Mouse (Mus musculus) heart, embryonic 13.5 days (tissue): ENCODE results near the gene Edc4. TPM values are rescaled to one million over a fixed set of nuclear protein-coding genes. Genes with fewer than 3 reads are reported as not detected.

Source experiments
- polyA plus RNA-seq: library from polyadenylated mRNA; unstranded; fragments of >200 nt; fragmentation: Nextera tagmentation; extraction: Ambion mirVana; gene quantifications from 2 replicates; pipeline ENCODE4 v1.2.1, GENCODE M21; 2015

Gene Edc4
- polyA plus RNA-seq, 1 experiment from 2014 or later: 30.6 TPM

Other genes starting within 250 kb of the Edc4 start
- gene Ctcf, start 244.3 kb upstream of the Edc4 start, polyA plus RNA-seq: 67.1 and 76.2 TPM in 2 replicates
- gene Agrp, start 243.5 kb upstream of the Edc4 start, polyA plus RNA-seq: 0.23 TPM in 1 of 2 replicates, not detected in the other
- 0.27 TPM in 2 replicates for gene Carmil2, start 194.6 kb upstream of the Edc4 start, polyA plus RNA-seq
- 41.6 and 44.0 TPM in 2 replicates for gene Acd, start 179.8 kb upstream of the Edc4 start, polyA plus RNA-seq
- 11.6 and 11.9 TPM in 2 replicates for gene Pard6a, start 179.7 kb upstream of the Edc4 start, polyA plus RNA-seq
- not detected in 2 replicates for gene 4933405L10Rik, start 173.2 kb upstream of the Edc4 start, polyA plus RNA-seq
- gene Enkd1, start 172.7 kb upstream of the Edc4 start, polyA plus RNA-seq: 12.5 and 13.3 TPM in 2 replicates
- gene Gfod2, start 122.2 kb upstream of the Edc4 start, polyA plus RNA-seq: 9.6 and 12.1 TPM in 2 replicates
- 9.2 and 9.8 TPM in 2 replicates for gene Ranbp10, start 53.5 kb upstream of the Edc4 start, polyA plus RNA-seq
- 0.19 TPM in 1 of 2 replicates, not detected in the other for gene Tsnaxip1, start 53.1 kb upstream of the Edc4 start, polyA plus RNA-seq
- gene Cenpt, start 27.6 kb upstream of the Edc4 start, polyA plus RNA-seq: 37.1 and 40.5 TPM in 2 replicates
- 44.8 and 47.1 TPM in 2 replicates for gene Thap11, start 25.7 kb upstream of the Edc4 start, polyA plus RNA-seq
- 177 and 212 TPM in 2 replicates for gene Nutf2, start 20.3 kb upstream of the Edc4 start, polyA plus RNA-seq
- gene Nrn1l, start 12.7 kb downstream of the Edc4 start, polyA plus RNA-seq: 0.52 and 0.88 TPM in 2 replicates
- 23.6 and 24.6 TPM in 2 replicates for gene Pskh1, start 19.6 kb downstream of the Edc4 start, polyA plus RNA-seq
- 0.74 and 1.1 TPM in 2 replicates for gene Ctrl, start 53.0 kb downstream of the Edc4 start, polyA plus RNA-seq
- gene Psmb10, start 57.6 kb downstream of the Edc4 start, polyA plus RNA-seq: 51.9 and 61.3 TPM in 2 replicates
- gene Lcat, start 62.5 kb downstream of the Edc4 start, polyA plus RNA-seq: 1.5 and 3.0 TPM in 2 replicates
- gene Slc12a4, start 85.2 kb downstream of the Edc4 start, polyA plus RNA-seq: 37.7 and 39.4 TPM in 2 replicates
- not detected in 2 replicates for gene Dpep3, start 98.5 kb downstream of the Edc4 start, polyA plus RNA-seq
- 16.4 and 16.7 TPM in 2 replicates for gene Dus2, start 110.5 kb downstream of the Edc4 start, polyA plus RNA-seq
- gene Dpep2nb, start 125.1 kb downstream of the Edc4 start, polyA plus RNA-seq: 0.22 and 0.35 TPM in 2 replicates
- 12.2 and 12.5 TPM in 2 replicates for gene Ddx28, start 131.0 kb downstream of the Edc4 start, polyA plus RNA-seq
- gene Nfatc3, start 178.0 kb downstream of the Edc4 start, polyA plus RNA-seq: 3.4 and 4.5 TPM in 2 replicates